Mouse (Mus musculus): ENCODE measurements at regions not wholly inside any gene's neighbourhood (a gene's known extent, or its start where the extent isn't known, plus 50 kb on each side); places are given as distances from the start of the nearest gene placed in this dataset.
"Not testable (repeated sequence)": the region's sequence is repeated elsewhere in the genome, so short reads cannot be mapped to it uniquely, and the experiment has no call there.

GRCm38 (mm10) chr8:115974706-115975105 is 267.1 kb upstream of the Maf start:
- no peak overlapping the region for H3K4me3 ChIP-seq (ENCODE audit: control insufficient read depth in 1 of 2, insufficient read depth in 1 of 2, low read depth in 2 of 2, low read length in 2 of 2)
- no peaks in the 10 kb centered on the region for H3K36me3 ChIP-seq (ENCODE audit: control insufficient read depth in 1 of 2, insufficient read depth in 2 of 2, low read length in 2 of 2)
- H3K79me2 ChIP-seq (ENCODE audit: control insufficient read depth, insufficient read depth, low read length, poor library complexity) = no peaks in the 10 kb centered on the region
- H3K27me3 ChIP-seq (ENCODE audit: control insufficient read depth in 1 of 2, insufficient read depth in 2 of 2, low read length in 2 of 2) = no peaks in the 10 kb centered on the region
- no peak for DNase-seq (ENCODE audit: low read depth, low spot score)
- H3K4me1 ChIP-seq (ENCODE audit: control insufficient read depth in 1 of 2, insufficient read depth in 2 of 2, low read length in 2 of 2) = no peaks in the 10 kb centered on the region
- H3K9ac ChIP-seq (ENCODE audit: control insufficient read depth, low read depth, low read length, poor library complexity, severe bottlenecking) = no peak overlapping the region
- H3K9me3 ChIP-seq (replicated peaks; ENCODE audit: insufficient read depth, low read length) = no peaks in the 10 kb centered on the region
- TF ChIP-seq EP300 (IDR thresholded peaks at IDR 0.05; ENCODE audit: low read depth in 1 of 2, low read length in 2 of 2) (no peak), CHD2 (IDR thresholded peaks at IDR 0.05; ENCODE audit: low read length) (no peak), NELFE (IDR thresholded peaks at IDR 0.05; ENCODE audit: low read depth, low read length) (no peak), KAT2A (conservative IDR thresholded peaks at IDR 0.05; ENCODE audit: low read depth, low read length) (no peak), GABPA (IDR thresholded peaks at IDR 0.05; ENCODE audit: low read depth, low read length) (no peak), MAZ (IDR thresholded peaks at IDR 0.05; ENCODE audit: low read depth, low read length) (no peak), GATA1 (IDR thresholded peaks at IDR 0.05; ENCODE audit: low read depth, low read length) (no peak)
- H3K27ac ChIP-seq (ENCODE audit: control insufficient read depth, low read depth, low read length) = no peak overlapping the region

DNA sequence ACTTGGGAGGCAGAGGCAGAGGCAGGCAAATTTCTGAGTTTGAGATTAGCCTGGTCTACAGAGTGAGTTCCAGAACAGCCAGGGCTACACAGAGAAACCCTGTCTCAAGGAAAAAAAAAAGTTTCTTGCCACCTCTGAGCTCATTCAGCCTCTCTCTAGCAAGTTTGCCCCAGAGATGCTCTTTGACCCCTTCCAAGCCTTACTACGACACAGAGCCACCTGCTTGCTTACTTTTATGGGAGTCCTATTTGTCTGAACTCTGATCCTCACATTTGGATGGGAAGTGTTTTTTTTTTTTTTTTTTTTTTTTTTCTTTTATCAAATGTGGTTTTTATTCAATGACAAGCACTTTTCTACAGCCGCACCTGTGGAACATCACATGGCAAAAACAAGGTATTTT is 263.8 kb upstream of the Maf start:
- DNase-seq (ENCODE audit: low read depth, low spot score); H3K27me3 ChIP-seq (ENCODE audit: control insufficient read depth in 1 of 2, insufficient read depth in 2 of 2, low read length in 2 of 2); H3K9ac ChIP-seq (ENCODE audit: control insufficient read depth, low read depth, low read length, poor library complexity, severe bottlenecking): not testable (repeated sequence)

DNA sequence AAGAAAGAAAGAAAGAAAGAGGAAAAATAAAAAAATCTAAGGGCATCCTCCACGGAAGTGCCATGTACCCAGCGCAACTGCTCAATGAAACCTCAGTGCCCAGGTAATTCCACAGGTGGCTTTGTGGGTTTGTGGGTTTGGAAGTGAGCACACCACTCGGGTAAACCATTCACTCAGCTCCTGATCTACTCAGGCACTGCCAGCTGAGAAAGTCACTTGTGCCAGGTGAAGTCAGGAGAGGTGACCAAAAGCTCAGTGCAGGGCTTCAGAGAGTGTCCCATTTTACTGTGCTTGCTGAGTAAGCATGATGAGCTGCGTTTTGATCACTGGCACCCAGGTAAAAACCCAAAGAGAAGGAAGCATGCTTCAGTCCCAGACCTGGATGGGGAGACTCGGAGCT is 260.5 kb upstream of the Maf start:
- no peak overlapping the region for H3K4me3 ChIP-seq (ENCODE audit: control insufficient read depth in 1 of 2, insufficient read depth in 1 of 2, low read depth in 2 of 2, low read length in 2 of 2)
- H3K9me3 ChIP-seq (replicated peaks; ENCODE audit: insufficient read depth, low read length) = no peaks in the 10 kb centered on the region
- no peaks in the 10 kb centered on the region for H3K4me1 ChIP-seq (ENCODE audit: control insufficient read depth in 1 of 2, insufficient read depth in 2 of 2, low read length in 2 of 2)
- H3K36me3 ChIP-seq (ENCODE audit: control insufficient read depth in 1 of 2, insufficient read depth in 2 of 2, low read length in 2 of 2) = no peaks in the 10 kb centered on the region
- no peak for DNase-seq (ENCODE audit: low read depth, low spot score)
- TF ChIP-seq NELFE (IDR thresholded peaks at IDR 0.05; ENCODE audit: low read depth, low read length) (no peak), TAL1 (IDR thresholded peaks at IDR 0.05; ENCODE audit: low read length) (no peak), USF2 (IDR thresholded peaks at IDR 0.05; ENCODE audit: borderline replicate concordance in 1 of 2, insufficient read depth in 1 of 2, low read depth in 1 of 2, low read length in 2 of 2) (no peak), NRF1 (IDR thresholded peaks at IDR 0.05; ENCODE audit: insufficient read depth, low read depth, low read length, poor library complexity, severe bottlenecking) (no peak), EP300 (IDR thresholded peaks at IDR 0.05; ENCODE audit: low read depth in 1 of 2, low read length in 2 of 2) (no peak), POLR2AphosphoS5 (IDR thresholded peaks at IDR 0.05; ENCODE audit: borderline replicate concordance, low read depth, low read length) (no peak), POLR2AphosphoS2 (IDR thresholded peaks at IDR 0.05; ENCODE audit: low read length) (no peak), ELF1 (IDR thresholded peaks at IDR 0.05; ENCODE audit: low read depth, low read length) (no peak), GATA1 (IDR thresholded peaks at IDR 0.05; ENCODE audit: low read depth, low read length) (no peak), ETS1 (IDR thresholded peaks at IDR 0.05; ENCODE audit: low read depth, low read length) (no peak), CHD2 (IDR thresholded peaks at IDR 0.05; ENCODE audit: low read length) (no peak), TCF12 (IDR thresholded peaks at IDR 0.05; ENCODE audit: low read depth, low read length) (no peak), UBTF (IDR thresholded peaks at IDR 0.05; ENCODE audit: borderline replicate concordance, insufficient read depth, low read depth, low read length) (no peak), SIN3A (IDR thresholded peaks at IDR 0.05; ENCODE audit: low read length) (no peak), ZMIZ1 (IDR thresholded peaks at IDR 0.05; ENCODE audit: low read depth, low read length) (no peak), ZNF384 (IDR thresholded peaks at IDR 0.05; ENCODE audit: low read depth, low read length) (no peak), MAFK (IDR thresholded peaks at IDR 0.05; ENCODE audit: borderline replicate concordance, low read depth, low read length) (no peak)
- H3K79me2 ChIP-seq (ENCODE audit: control insufficient read depth, insufficient read depth, low read length, poor library complexity) = no peaks in the 10 kb centered on the region
- no peaks in the 10 kb centered on the region for H3K27me3 ChIP-seq (ENCODE audit: control insufficient read depth in 1 of 2, insufficient read depth in 2 of 2, low read length in 2 of 2)
- H3K9ac ChIP-seq (ENCODE audit: control insufficient read depth, low read depth, low read length, poor library complexity, severe bottlenecking) = no peak overlapping the region
- no peak overlapping the region for H3K27ac ChIP-seq (ENCODE audit: control insufficient read depth, low read depth, low read length)

More for the DNA sequence above, 263.8 kb upstream of the Maf start:
- not testable (repeated sequence) for H3K4me1 ChIP-seq (ENCODE audit: control insufficient read depth in 1 of 2, insufficient read depth in 2 of 2, low read length in 2 of 2); H3K9me3 ChIP-seq (replicated peaks; ENCODE audit: insufficient read depth, low read length); H3K4me3 ChIP-seq (ENCODE audit: control insufficient read depth in 1 of 2, insufficient read depth in 1 of 2, low read depth in 2 of 2, low read length in 2 of 2); H3K79me2 ChIP-seq (ENCODE audit: control insufficient read depth, insufficient read depth, low read length, poor library complexity); H3K27ac ChIP-seq (ENCODE audit: control insufficient read depth, low read depth, low read length); H3K36me3 ChIP-seq (ENCODE audit: control insufficient read depth in 1 of 2, insufficient read depth in 2 of 2, low read length in 2 of 2)

Data from MEL (cell line).